Mouse (Mus musculus): ENCODE data around the gene Cd5. TPM values are rescaled to one million over a fixed set of nuclear protein-coding genes. Genes with fewer than 3 reads are reported as not detected.

The Cd5 gene
- polyA plus RNA-seq (2015; fragmentation: Nextera tagmentation; extraction: Ambion mirVana), result 1.6 and 3.0 TPM in 2 replicates

- no peak; the same call in 1 of the 2 replicates for ATAC-seq (replicated peaks; ENCODE audit: extremely low read depth, insufficient read depth, low FRiP score)
- 71% methylated on average over 4 of the region's 4 CpGs for WGBS
- H3K4me3 ChIP-seq (ENCODE audit: low read length), result no peak within 1 kb of the TSS
Measured at GRCm38 (mm10) chr19:10738811-10739210, at the start of gene Cd5. Gene Cd5 (minus strand): TSS chr19:10739002.

GRCm38 (mm10) chr19:10788242-10788641 is 49.4 kb upstream of the Cd5 start:
- no peaks in the 10 kb centered on the region for H3K36me3 ChIP-seq (ENCODE audit: control insufficient read depth, insufficient read depth)
- ATAC-seq (replicated peaks; ENCODE audit: extremely low read depth, insufficient read depth, low FRiP score), result no peak
- H3K4me2 ChIP-seq (ENCODE audit: low read depth, low read length), result no peak overlapping the region
- 74% methylated on average over 9 of the region's 9 CpGs for WGBS
- no peaks in the 10 kb centered on the region for H3K9me3 ChIP-seq (replicated peaks; ENCODE audit: control insufficient read depth, low read length)
- no peak overlapping the region for H3K27ac ChIP-seq (ENCODE audit: low read length)
- no peak overlapping the region for H3K9ac ChIP-seq (ENCODE audit: low read length)
- H3K27me3 ChIP-seq (ENCODE audit: control insufficient read depth, insufficient read depth, low read length), result no peaks in the 10 kb centered on the region
- H3K4me3 ChIP-seq (ENCODE audit: low read length), result no peak overlapping the region
- peaks cover 4% of the 10 kb centered on the region for H3K4me1 ChIP-seq (ENCODE audit: control insufficient read depth, insufficient read depth, low read length)

More at GRCm38 (mm10) chr19:10738811-10739210, at the start of gene Cd5:
- H3K27ac ChIP-seq (ENCODE audit: low read length), result no peak within 1 kb of the TSS
- peaks cover 6% of the 10 kb centered on the region for H3K4me1 ChIP-seq (ENCODE audit: control insufficient read depth, insufficient read depth, low read length)
- H3K9me3 ChIP-seq (replicated peaks; ENCODE audit: control insufficient read depth, low read length), result no peaks in the 10 kb centered on the region
- H3K4me2 ChIP-seq (ENCODE audit: low read depth, low read length), result no peak within 1 kb of the TSS
- no peaks in the 10 kb centered on the region for H3K36me3 ChIP-seq (ENCODE audit: control insufficient read depth, insufficient read depth)
- H3K9ac ChIP-seq (ENCODE audit: low read length), result no peak within 1 kb of the TSS
- H3K27me3 ChIP-seq (ENCODE audit: control insufficient read depth, insufficient read depth, low read length), result no peaks in the 10 kb centered on the region

- no peaks in the 10 kb centered on the region for H3K9me3 ChIP-seq (replicated peaks; ENCODE audit: control insufficient read depth, low read length)
- 64% methylated on average over 4 of the region's 4 CpGs for WGBS
- no peak overlapping the region for H3K9ac ChIP-seq (ENCODE audit: low read length)
- H3K27me3 ChIP-seq (ENCODE audit: control insufficient read depth, insufficient read depth, low read length), result no peaks in the 10 kb centered on the region
- H3K4me2 ChIP-seq (ENCODE audit: low read depth, low read length), result no peak overlapping the region
- H3K36me3 ChIP-seq (ENCODE audit: control insufficient read depth, insufficient read depth), result no peaks in the 10 kb centered on the region
- no peak overlapping the region for H3K4me3 ChIP-seq (ENCODE audit: low read length)
- peaks cover 4% of the 10 kb centered on the region for H3K4me1 ChIP-seq (ENCODE audit: control insufficient read depth, insufficient read depth, low read length)
- 0 out of 2 replicates have a peak, but pooled peaks have one; percentile 2 for ATAC-seq (replicated peaks; ENCODE audit: extremely low read depth, insufficient read depth, low FRiP score)
- no peak overlapping the region for H3K27ac ChIP-seq (ENCODE audit: low read length)
Measured at GRCm38 (mm10) chr19:10787406-10787805, 48.6 kb upstream of the Cd5 start.

- WGBS, result 83% methylated on average over 6 of the region's 6 CpGs
- H3K4me1 ChIP-seq (ENCODE audit: control insufficient read depth, insufficient read depth, low read length), result peaks cover 8% of the 10 kb centered on the region
- H3K27ac ChIP-seq (ENCODE audit: low read length), result no peak overlapping the region
- H3K9ac ChIP-seq (ENCODE audit: low read length), result no peak overlapping the region
- H3K4me2 ChIP-seq (ENCODE audit: low read depth, low read length), result no peak overlapping the region
- no peaks in the 10 kb centered on the region for H3K36me3 ChIP-seq (ENCODE audit: control insufficient read depth, insufficient read depth)
- no peak overlapping the region for H3K4me3 ChIP-seq (ENCODE audit: low read length)
- no peak for ATAC-seq (replicated peaks; ENCODE audit: extremely low read depth, insufficient read depth, low FRiP score)
- no peaks in the 10 kb centered on the region for H3K9me3 ChIP-seq (replicated peaks; ENCODE audit: control insufficient read depth, low read length)
- no peaks in the 10 kb centered on the region for H3K27me3 ChIP-seq (ENCODE audit: control insufficient read depth, insufficient read depth, low read length)
Measured at GRCm38 (mm10) chr19:10786753-10787152, 48.0 kb upstream of the Cd5 start.

GRCm38 (mm10) chr19:10784796-10785459 is 46.1 kb upstream of the Cd5 start:
- H3K4me2 ChIP-seq (ENCODE audit: low read depth, low read length), result no peak overlapping the region
- H3K9me3 ChIP-seq (replicated peaks; ENCODE audit: control insufficient read depth, low read length), result no peaks in the 10 kb centered on the region
- H3K4me3 ChIP-seq (ENCODE audit: low read length), result no peak overlapping the region
- H3K27ac ChIP-seq (ENCODE audit: low read length), result no peak overlapping the region
- 85% methylated on average over 10 of the region's 10 CpGs for WGBS
- no peak for ATAC-seq (replicated peaks; ENCODE audit: extremely low read depth, insufficient read depth, low FRiP score)
- H3K36me3 ChIP-seq (ENCODE audit: control insufficient read depth, insufficient read depth), result no peaks in the 10 kb centered on the region
- H3K4me1 ChIP-seq (ENCODE audit: control insufficient read depth, insufficient read depth, low read length), result peaks cover 18% of the 10 kb centered on the region
- H3K27me3 ChIP-seq (ENCODE audit: control insufficient read depth, insufficient read depth, low read length), result no peaks in the 10 kb centered on the region
- no peak overlapping the region for H3K9ac ChIP-seq (ENCODE audit: low read length)

- Histone ChIP-seq H3K9me3 (replicated peaks; ENCODE audit: control insufficient read depth, low read length) (no peaks in the 10 kb centered on the region), H3K9ac (ENCODE audit: low read length) (no peak overlapping the region), H3K4me1 (ENCODE audit: control insufficient read depth, insufficient read depth, low read length) (peaks cover 18% of the 10 kb centered on the region), H3K4me3 (ENCODE audit: low read length) (no peak overlapping the region), H3K4me2 (ENCODE audit: low read depth, low read length) (no peak overlapping the region; the same call in 1 of the 2 replicates), H3K27ac (ENCODE audit: low read length) (no peak overlapping the region), H3K36me3 (ENCODE audit: control insufficient read depth, insufficient read depth) (no peaks in the 10 kb centered on the region), H3K27me3 (ENCODE audit: control insufficient read depth, insufficient read depth, low read length) (no peaks in the 10 kb centered on the region)
- whole genome bisulfite sequencing, result 47% methylated on average over 3 of the region's 3 CpGs
- no peak for ATAC-seq (replicated peaks; ENCODE audit: extremely low read depth, insufficient read depth, low FRiP score)
Measured at GRCm38 (mm10) chr19:10784061-10784460, 45.3 kb upstream of the Cd5 start.

GRCm38 (mm10) chr19:10783168-10783567 is 44.4 kb upstream of the Cd5 start:
- 77% methylated on average over 4 of the region's 4 CpGs for WGBS
- no peaks in the 10 kb centered on the region for H3K36me3 ChIP-seq (ENCODE audit: control insufficient read depth, insufficient read depth)
- ATAC-seq (replicated peaks; ENCODE audit: extremely low read depth, insufficient read depth, low FRiP score), result no peak

GRCm38 (mm10) chr19:10781641-10782040 is 42.8 kb upstream of the Cd5 start:
- H3K4me3 ChIP-seq (ENCODE audit: low read length), result no peak overlapping the region
- H3K9me3 ChIP-seq (replicated peaks; ENCODE audit: control insufficient read depth, low read length), result no peaks in the 10 kb centered on the region
- WGBS, result 43% methylated on average over 4 of the region's 4 CpGs
- no peak overlapping the region for H3K4me2 ChIP-seq (ENCODE audit: low read depth, low read length)
- H3K4me1 ChIP-seq (ENCODE audit: control insufficient read depth, insufficient read depth, low read length), result peaks cover 16% of the 10 kb centered on the region
- peak overlapping the region; percentile 74 for H3K27ac ChIP-seq (ENCODE audit: low read length)
- no peaks in the 10 kb centered on the region for H3K36me3 ChIP-seq (ENCODE audit: control insufficient read depth, insufficient read depth)
- ATAC-seq (replicated peaks; ENCODE audit: extremely low read depth, insufficient read depth, low FRiP score), result no peak
- H3K27me3 ChIP-seq (ENCODE audit: control insufficient read depth, insufficient read depth, low read length), result no peaks in the 10 kb centered on the region
- H3K9ac ChIP-seq (ENCODE audit: low read length), result no peak overlapping the region

More at GRCm38 (mm10) chr19:10783168-10783567, 44.4 kb upstream of the Cd5 start:
- Histone ChIP-seq H3K4me3 (ENCODE audit: low read length) (no peak overlapping the region), H3K27ac (ENCODE audit: low read length) (no peak overlapping the region), H3K9ac (ENCODE audit: low read length) (no peak overlapping the region), H3K4me1 (ENCODE audit: control insufficient read depth, insufficient read depth, low read length) (peaks cover 18% of the 10 kb centered on the region), H3K9me3 (replicated peaks; ENCODE audit: control insufficient read depth, low read length) (no peaks in the 10 kb centered on the region), H3K4me2 (ENCODE audit: low read depth, low read length) (no peak overlapping the region), H3K27me3 (ENCODE audit: control insufficient read depth, insufficient read depth, low read length) (no peaks in the 10 kb centered on the region)

GRCm38 (mm10) chr19:10776906-10777305 is 38.1 kb upstream of the Cd5 start:
- Histone ChIP-seq H3K36me3 (ENCODE audit: control insufficient read depth, insufficient read depth) (no peaks in the 10 kb centered on the region), H3K9ac (ENCODE audit: low read length) (no peak overlapping the region), H3K4me2 (ENCODE audit: low read depth, low read length) (no peak overlapping the region), H3K27ac (ENCODE audit: low read length) (no peak overlapping the region), H3K4me3 (ENCODE audit: low read length) (no peak overlapping the region), H3K9me3 (replicated peaks; ENCODE audit: control insufficient read depth, low read length) (no peaks in the 10 kb centered on the region), H3K4me1 (ENCODE audit: control insufficient read depth, insufficient read depth, low read length) (peaks cover 11% of the 10 kb centered on the region), H3K27me3 (ENCODE audit: control insufficient read depth, insufficient read depth, low read length) (no peaks in the 10 kb centered on the region)
- WGBS, result 85% methylated on average over 4 of the region's 4 CpGs
- ATAC-seq (replicated peaks; ENCODE audit: extremely low read depth, insufficient read depth, low FRiP score), result no peak
